Mouse (Mus musculus): ENCODE results near the gene Fbxo41.

Fbxo41 gene

DNA sequence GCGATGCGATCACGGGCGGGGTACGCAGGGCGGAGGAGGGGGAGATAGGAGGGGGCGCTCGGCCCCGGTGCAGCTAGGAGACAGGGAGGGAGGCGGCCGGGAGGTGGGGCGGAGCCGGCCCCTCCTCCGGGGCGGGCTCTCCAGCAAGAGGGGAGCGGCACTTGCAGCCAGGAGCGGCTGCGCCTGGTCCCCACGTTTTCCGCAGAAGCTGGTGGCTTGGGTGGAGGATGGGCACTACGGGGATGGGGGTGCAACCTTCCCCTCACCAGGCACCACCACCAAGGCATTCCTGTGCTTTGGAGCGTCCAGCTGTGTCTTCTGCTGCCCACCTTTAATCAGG, at the start of gene Fbxo41:
Gene Fbxo41, minus strand, starts transcription at position 84 of the 340 bp plus-strand sequence.
- peak; percentile 50 to 57 for DNase-seq (ENCODE audit: low spot score in 2 of 2)

DNA sequence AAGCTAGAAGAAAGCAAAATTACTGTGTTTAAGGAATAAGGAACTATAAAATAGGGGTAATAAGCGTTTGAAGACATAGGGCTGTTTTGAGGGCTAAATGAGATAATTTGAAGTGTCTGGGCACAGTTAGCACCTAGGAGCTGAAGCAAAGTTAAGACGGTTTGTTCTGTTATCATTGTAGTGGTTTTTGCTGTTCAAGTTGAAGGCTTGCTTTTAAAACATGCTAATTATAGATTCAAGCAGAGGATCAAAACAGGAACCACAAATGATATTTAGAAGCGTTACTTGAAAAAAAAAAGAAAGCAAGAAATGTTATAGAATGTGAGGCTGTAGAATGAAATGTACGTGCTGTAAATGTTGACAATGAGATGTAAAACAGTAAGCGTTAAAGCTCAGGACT, 44.8 kb upstream of the Fbxo41 start:
- DNase-seq (ENCODE audit: low spot score in 2 of 2), result no peak

DNA sequence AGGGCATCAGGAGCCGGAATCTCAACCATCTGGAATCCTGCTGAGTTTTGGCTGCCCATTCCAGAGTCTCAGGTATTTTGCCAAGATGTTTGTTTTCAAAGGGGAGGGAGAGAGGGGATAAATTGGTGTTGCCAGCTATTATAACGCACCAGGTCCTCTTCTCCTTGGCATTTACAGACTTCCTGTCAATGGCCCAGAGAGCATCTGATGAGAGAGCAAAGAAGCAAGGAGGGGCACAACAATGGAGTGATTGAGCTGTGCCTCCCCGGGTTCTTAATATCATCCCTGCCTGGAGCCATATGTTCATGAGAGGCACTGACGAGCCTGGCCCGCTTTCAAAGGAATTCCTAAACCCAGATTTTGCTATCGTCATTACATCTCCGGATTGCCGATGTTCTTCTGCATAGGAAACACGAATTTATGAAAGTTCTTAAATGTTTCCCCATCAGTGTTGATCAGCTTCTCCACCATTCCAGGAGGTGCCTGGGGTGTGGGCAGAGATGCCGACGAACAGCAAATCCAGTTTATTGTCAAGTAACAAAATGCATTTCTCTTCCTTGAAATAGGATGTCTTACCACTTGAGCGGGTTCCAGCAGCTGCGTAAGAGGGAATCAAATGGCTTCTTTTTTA, 41.6 kb upstream of the Fbxo41 start:
- DNase-seq (ENCODE audit: low spot score in 2 of 2), result peak in 1 of 2 experiments; percentile 70

DNA sequence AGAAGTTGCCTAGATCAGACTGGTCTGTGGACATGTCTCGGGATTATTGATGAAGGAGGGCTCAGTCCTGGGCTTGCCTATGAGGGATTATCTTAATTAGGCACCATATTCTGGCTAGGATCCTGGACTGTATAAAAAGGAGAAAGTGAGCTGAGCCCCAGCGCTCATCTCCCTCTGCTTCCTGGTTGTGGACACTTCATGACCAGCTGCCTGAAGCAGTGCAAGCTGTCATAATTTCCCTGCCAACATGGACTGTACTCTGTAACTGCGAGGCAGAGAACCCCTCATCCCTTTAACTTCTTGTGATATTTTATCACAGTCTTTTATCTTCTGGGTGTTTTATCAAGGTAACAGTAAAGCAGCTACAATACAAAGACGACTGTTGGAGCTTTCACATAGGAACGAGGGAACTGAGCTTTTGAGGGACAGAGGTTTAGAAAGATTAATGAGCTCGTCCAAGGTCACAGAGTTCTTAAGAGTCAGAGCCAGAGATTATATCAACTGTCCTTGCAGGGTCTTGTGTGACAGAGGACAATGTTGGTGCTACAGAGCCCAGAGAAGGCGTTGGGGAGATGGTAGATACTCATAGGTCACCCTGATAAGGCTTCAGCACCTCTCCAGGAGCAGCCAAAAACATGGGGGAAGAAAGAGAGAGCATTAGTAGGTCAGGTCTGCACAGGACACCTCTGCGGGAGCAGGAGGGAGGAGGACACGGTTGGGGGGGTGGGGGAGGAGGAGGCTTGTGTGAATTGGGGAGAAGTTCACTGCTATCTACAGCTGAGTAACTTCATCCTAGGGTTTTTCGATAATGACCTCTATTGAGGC, 40.8 kb upstream of the Fbxo41 start:
- DNase-seq (ENCODE audit: low spot score in 2 of 2), result no peak

DNA sequence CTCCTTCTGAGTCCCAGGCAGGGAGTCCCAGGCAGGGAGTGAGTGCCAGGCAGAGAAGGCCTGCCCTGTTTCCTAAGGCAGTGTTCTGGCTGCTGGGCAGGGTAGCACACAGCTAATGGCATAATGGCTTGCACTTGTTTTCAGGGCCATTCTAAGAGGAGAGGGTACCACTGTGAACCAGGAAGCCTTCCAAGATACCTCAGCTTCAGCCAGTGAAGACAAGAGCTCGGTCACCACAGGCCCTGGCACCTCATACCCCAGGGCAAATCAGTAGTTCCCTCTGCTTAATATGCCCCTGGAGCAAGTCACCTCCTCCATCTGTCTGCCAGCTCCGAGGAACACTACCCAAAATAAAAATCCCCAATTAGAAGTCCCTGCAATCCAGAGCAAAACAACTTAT, 20.0 kb upstream of the Fbxo41 start:
- no peak for DNase-seq (ENCODE audit: low spot score in 2 of 2)

DNA sequence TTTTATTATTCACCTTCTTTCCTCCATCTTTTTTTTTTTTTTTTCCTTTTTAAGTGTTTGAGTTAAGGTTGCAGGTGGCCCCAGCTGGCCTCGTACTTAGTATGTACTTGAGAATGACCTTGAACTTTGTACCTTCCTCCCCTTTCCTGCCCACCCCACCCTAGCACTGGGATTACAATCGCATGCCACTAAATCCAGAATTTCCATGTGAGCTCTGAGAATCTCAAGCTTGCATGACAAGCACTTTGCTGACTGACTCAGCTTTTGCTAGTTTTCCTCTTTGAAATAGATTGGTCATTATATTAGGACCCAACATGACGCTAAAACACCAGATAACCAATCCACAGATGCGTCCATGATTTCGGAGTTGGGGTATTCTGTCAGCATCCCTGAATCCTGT, 19.2 kb upstream of the Fbxo41 start:
- no peak for DNase-seq (ENCODE audit: low spot score in 2 of 2)

DNA sequence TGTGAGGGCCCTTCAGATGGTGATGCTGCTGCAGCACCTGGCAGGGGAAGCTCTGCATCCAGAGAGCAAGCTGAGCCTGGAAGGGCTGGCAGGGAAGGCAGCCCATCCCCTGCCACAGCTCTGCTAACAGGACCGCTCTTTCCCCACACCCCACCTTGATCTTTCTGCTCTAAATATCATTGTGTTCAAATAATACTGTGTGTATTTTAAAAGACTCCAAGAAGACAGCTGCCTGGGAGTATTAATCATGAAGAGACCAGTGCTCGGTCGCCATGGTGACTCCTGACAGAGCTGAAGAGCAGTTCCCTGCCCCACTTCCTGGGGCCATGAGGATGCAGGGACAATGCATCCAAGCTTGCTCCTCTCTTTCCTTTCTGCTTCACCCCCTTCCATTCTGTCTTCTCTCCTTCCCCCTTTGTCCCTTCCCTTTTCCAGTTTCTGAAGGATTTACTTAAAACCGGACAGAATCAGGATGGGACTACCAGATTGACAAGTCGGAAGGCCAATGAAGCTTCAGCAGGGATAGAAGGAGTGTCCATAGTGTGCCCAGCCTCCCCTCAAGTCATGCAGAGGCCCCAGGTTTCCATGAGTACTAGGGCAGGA, 15.4 kb upstream of the Fbxo41 start:
- peak in 1 of 2 experiments; percentile 60 for DNase-seq (ENCODE audit: low spot score in 2 of 2)

DNA sequence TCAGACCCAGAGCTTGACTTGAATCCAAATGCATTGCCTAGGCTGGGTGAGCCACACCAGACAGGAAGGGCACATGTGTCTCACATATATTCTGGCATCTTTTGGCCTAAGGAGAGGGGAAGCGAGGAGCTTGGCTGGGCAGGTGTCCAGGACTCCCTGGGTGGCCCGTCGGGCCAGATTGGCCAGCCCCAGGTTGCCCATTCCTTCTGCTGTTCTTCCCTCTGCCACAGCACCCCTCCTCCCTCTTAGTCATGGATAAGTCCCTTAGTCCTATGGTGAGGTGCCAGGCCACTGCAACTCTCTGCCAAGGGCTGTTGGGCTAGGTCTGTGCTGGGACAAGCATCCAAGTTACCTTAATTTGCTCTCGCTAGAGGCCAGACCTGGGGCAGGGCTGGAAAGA, 13.1 kb upstream of the Fbxo41 start:
- peak; percentile 43 to 91 for DNase-seq (ENCODE audit: low spot score in 2 of 2)

DNA sequence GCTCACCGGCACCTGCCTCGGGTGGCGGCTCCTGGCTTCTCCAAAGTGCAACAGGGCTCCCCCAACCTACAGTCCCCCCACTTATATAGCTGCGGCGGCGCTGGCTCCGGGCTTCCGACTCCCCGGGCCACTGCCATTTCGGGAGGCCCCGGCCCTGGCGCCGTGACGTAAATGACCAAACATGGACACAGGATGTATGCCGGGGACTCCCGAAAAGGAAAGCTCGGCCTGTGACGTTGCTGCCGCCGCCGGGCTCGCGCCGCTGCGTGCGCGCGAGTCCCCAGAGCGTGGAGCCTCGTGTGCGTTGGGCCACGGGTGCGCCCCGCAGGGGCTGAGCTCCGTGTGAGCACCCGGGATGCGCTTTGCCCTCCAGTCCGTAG, 10.7 kb upstream of the Fbxo41 start, which contains the start of gene Egr4:
Gene Egr4, minus strand, starts transcription at position 59 of the 380 bp plus-strand sequence.
- DNase-seq (ENCODE audit: low spot score in 2 of 2), result peak in 1 of 2 experiments; percentile 62

DNA sequence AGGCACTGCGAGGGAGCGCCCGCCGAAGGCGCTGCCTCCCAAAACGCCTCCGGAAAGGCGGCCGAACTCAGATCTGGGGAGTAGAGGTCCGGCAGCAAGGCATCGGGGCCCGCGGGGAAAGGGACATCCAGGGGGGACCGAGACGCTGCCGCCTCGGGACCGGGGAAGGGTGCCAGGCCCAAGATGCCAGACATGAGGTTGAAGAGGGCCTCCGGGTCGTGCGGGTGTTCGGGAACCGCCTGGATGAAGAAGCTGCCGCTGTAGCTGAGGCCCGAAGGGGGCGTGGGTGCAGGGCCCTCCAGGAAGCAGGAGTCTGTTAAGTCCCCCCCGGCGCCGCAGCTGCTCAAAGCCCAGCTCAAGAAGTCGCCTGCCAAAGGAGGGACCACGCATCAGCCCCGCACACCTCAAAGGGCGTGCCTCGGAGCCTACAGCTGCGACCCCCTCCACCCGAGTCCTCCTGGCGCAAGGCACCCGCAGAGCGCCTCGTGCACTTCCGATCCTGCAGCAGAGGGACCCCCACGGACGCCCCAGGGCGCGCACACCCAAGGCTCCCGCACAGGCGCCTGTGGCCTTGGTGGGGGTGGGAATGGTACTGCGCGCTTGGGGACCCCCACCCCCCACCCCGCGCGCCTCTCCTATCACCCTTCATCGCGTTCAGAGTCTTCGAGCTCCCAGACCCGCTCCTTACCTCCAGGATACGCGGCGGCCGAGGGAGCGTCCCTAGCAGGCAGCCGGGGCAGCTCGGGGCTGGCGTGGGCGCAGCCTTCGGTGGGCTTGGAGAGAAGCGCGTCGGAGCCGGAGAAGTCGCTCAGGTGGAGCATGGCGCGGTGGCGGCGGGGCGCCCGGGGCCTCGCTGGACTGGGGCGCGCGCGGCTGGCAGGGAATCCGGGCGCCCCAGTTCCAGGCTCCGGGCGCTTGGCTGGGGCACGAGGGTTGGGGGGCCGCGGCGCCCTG, 10.1 kb upstream of the Fbxo41 start:
- DNase-seq (ENCODE audit: low spot score in 2 of 2), result peak in 1 of 2 experiments; percentile 10

DNA sequence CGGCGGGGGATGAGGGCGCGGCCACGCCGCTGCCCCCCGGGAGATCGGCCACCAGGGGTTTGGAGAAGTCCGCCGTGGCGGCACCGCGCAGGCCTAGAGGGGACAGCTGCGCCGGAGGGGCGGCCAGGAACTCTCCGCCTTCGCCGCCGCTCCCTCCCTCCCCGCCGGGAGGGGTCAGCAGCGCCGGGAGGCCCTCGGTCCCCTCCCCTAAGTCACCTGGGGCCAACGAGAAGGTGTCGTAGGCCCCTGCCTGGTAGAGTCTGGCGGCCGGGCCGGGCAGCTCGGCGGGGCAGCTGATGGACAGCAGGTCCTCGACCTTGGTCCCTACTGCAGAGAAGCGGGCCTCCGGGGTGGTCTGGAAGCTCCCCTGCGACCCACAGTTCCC, 9.3 kb upstream of the Fbxo41 start:
- DNase-seq (ENCODE audit: low spot score in 2 of 2), result no peak

DNA sequence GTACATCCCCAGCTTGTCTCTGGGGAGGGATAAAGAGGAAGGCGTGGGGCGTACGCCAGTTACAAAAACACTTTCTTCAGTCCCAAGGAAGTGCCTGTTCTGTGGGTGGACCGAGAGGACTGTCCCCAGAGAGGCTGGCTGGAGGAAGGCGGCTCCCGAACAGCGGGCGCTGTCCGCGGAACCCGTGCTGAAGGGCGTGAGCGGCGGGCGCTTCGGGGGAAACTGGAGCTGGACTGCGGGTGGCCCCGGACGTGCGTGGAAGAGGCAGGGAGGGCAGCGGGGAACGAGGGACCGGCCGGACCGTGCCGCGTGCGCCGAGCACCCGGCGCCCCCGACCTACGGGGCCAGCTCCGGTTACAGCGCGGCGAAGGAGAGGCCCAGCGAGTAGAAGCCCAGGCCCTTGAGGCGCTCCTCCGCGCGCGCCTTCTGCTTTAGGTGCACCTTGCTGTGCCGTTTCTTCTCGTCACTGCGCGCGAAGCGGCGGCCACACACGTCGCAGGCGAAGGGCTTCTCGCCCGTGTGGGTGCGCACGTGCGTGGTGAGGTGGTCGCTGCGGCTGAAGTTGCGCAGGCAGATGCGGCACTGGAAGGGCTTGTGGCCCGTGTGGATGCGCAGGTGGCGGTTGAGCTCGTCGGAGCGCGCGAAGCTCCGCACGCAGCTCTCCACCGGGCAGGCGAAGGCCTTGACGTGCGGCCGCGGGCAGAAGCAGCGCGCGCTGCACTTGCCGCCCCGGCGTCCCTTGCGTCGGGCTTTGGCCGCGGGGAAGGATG, 8.7 kb upstream of the Fbxo41 start:
- peak in 1 of 2 experiments; percentile 17 for DNase-seq (ENCODE audit: low spot score in 2 of 2)

DNA sequence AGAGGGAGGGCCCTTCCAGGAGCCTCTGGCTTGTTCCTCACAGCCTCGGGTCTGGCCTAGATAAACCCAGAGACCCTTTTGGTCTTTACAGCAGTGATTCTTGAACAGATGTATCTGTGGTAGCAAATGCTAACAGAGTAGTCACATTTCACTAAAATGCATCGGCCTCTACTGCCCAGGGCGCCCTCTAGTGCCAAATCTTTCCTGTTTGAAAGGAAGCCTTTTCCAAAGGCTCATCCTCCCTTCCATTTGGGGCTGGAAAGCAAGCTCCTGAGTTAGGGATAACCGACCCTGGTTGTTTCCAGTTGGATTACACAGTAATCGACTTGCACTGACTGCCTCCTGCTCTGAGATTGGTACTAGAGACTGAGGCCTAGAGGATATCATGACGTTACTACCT, 7.7 kb upstream of the Fbxo41 start:
- peak; percentile 37 to 76 for DNase-seq (ENCODE audit: low spot score in 2 of 2)

DNA sequence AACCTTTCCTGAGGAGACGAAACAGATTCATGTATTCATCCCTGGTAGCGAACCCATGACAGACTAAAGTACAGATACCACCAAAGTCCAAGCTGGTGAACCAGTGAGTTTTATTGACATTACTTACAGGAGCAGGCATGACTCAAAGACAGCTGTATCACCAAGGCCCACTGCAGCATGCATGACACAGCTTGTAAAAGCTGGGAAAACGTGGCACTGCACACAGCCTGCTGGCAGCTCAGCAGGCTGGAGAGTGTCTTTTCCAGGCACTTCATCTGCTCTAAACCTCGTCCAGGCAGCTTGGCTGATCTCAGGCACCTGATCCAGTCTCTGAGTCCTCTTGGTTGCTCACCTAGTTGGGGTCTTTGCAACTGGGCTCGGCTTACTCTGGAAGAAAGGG, 5.8 kb upstream of the Fbxo41 start:
- no peak for DNase-seq (ENCODE audit: low spot score in 2 of 2)

DNA sequence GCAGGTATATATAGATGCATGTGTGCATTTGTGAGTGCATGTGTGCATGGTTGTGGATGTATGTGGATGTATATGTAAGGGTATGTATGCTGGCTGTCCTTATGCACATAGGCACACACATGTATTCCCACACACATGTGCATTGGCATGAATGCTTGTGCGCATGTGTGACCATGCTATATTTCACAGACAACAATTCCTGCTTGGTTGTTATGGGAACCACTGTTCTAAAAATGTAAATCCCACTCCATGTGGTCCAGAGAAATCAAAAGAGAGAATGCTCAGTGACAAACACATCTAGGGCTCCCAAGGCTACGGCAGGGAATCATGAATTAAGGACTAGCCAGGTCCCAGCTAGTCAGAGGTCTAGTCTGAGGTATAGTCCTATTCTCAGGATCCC, 2.1 kb upstream of the Fbxo41 start:
- DNase-seq (ENCODE audit: low spot score in 2 of 2), result no peak

DNA sequence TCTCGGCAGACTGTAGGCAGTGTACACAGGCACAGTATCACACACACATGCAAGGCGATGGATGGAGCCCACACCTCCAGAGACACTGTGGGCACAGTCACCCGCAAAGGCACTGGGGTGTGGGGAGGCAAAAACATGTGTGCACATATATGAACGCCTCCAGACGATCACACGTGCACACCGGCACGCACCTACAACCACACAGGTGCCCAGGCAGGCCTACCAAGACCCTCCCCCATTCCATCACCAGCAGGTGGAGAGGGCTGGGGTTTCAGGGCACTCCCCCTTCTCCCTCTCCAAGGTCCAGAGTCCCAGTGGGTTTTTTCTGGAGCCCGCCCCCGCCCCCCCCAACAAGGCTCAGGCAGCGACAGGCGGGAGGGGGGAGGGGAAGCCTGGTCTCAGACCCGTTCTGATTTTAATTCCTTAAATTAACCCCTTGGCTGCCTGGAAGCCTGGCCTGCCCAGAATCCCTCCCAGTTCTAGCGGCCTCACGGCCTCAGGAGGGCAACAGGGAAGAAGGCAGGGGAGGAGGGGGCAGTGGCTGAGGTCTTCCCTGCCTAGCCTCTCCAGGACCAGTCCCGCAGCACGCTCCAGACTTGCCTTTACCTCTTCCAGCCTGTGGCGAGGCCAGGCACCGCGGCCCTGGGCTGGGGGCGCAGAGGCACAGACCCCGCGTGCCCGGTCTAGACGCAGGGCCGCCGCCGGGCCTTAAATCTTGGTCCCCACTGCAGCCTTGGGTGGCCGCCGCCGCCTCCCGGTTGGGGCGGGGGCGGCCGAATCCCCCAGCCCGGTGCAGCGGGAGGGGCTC, 487 bp downstream of the Fbxo41 start:
- peak in 1 of 2 experiments; percentile 26 for DNase-seq (ENCODE audit: low spot score in 2 of 2)

DNA sequence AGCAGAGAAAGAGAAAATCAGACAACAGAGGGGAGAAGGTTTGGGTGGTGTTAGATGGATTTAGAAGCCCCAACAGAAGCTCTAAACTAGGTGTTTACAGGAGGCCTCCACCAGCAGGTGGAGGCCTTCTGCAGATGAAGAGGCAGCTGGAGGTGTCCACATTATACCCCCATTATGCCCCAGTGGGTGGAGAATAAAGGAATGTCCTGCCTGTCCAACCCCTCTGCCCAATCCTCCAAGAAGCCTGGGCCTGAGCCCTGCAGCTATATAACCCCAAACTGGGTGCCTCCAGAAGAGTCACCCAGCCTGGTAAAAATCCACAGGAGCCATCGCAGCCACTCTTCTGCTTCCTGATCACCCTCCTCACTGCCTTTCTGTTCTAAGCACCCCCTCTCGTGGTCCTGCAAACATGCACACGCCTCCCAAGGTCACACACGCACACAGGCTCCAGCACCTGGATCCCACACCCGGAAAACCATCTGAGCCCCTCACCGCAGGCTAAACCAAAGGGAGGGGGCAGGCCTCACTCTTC, 1.2 kb downstream of the Fbxo41 start:
- DNase-seq (ENCODE audit: low spot score in 2 of 2), result peak in 1 of 2 experiments; percentile 9

DNA sequence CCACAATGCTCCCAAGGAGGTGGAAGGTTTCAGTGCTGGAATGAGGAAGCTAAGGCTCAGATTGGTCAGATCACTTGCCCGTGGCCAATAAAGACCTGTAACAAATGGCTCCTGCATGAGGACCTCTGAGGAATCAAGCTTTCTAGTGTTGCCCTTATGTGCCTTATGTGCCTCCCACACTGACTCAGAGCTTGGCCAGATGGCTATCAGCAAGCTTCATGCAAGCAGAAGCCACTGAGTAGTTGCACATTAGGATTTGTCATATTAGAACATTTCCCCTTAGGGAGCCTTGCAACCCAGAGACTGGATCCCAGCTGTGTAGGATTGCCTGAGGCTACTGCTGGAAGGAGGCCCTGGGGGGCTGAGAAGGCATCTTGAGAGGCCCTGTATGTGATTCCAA, 2.4 kb downstream of the Fbxo41 start:
- DNase-seq (ENCODE audit: low spot score in 2 of 2), result no peak

DNA sequence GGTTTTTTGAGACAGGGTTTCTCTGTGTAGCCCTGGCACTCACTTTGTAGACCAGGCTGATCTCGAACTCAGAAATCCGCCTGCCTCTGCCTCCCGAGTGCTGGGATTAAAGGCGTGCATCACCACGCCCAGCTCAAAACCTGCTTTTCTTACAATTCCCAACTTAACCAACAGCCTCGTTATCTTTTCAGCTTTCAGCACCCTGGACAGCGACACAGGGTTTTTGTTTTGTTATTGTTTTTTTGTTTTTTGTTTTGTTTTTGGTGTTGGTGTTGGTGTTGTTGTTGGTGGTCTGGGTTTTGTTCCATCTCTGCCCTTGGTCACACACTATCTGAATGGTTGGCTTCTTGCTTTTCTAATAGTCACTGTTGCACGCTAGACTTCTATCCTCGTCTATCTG, 4.6 kb downstream of the Fbxo41 start:
- DNase-seq (ENCODE audit: low spot score in 2 of 2), result no peak

DNA sequence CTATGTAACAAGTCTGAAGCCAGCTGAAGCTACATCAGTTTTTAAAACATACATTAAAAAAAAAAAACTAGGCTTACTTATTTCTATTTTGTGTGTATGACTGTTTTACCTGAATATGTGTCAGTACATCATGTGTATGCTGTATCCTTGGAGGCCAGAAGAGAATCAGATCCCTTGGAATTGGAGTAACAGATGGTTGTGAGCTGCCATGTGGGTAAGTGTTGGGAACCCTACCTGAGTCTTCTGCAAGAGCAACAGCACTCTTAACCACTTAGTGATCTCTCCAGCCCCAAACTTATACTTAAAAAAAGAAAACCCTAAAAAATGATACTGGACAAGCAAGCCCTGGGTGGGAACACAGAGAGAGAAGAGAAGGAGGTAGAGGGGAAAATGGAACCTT, 5.8 kb downstream of the Fbxo41 start:
- no peak for DNase-seq (ENCODE audit: low spot score in 2 of 2)
